23 mouse cellular contexts compared by ENCODE assay signal in the genomic region with DNA sequence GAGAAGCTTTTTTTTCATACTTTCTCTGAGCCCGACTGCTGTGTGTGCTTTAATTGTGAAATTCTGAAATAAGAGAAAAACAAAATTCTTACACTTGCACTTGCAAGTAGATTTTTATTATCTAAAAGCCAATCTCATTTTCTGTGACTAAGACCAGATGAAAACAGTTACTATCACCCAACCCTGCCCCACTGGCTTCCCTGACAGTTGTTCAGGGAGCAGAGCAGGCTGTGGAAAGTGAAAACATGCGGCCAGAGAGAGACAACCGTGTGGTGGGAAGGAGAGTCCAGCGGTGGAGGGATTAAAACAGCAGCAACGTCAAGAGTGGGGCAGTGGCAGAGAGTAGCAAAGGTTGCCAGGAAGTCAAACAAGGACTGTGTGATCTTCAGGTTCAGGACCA. TPM values are rescaled to one million over a fixed set of nuclear protein-coding genes. Genes with fewer than 3 reads are reported as not detected.
DNase-seq lines count a peak whose midpoint lies in the region; TF ChIP-seq lines count a peak whose summit lies in the region.
"Had no signal": no experiment of that assay in that cellular context is flagged by ENCODE, and none has a peak within 500 bp of the region (broad histone marks: within the 10 kb centered on the region; RNA-seq: fewer than 3 reads in every experiment).

No protein-coding gene starts in this region.

- no peak for DNase-seq in layer of hippocampus, adult 2 months (ENCODE audit: low spot score in 2 of 2)
- no peak for DNase-seq in layer of hippocampus, postnatal 10 days (ENCODE audit: low spot score in 2 of 2)
- DNase-seq in induced T-regulatory cell, adult 2 months (ENCODE audit: low read depth) = peak; percentile 26
- DNase-seq in lung, adult 2 months = no peak
- peak; percentile 54 for DNase-seq in lung, postnatal 36 days
- DNase-seq in cerebellum, postnatal 4 days (ENCODE audit: low spot score in 2 of 2) = no peak
- no peak for DNase-seq in cerebellum, postnatal 36 days
- DNase-seq in heart, adult 2 months = no peak
- DNase-seq: cerebellum, adult 8-10 months; gastrocnemius, postnatal 36 days; heart, postnatal 14 days; kidney, adult 9 months; kidney, postnatal 36 days; layer of hippocampus, adult 9-11 months; midbrain, embryonic 14.5 days; right cerebral cortex, postnatal 25 days; thymus, adult 18-20 months had no signal

- H3K4me1 ChIP-seq in lung, adult 2 months (ENCODE audit: control insufficient read depth, insufficient read depth, low read length) = peaks cover 26% of the 10 kb centered on the region
- H3K4me1 ChIP-seq in heart, adult 2 months (ENCODE audit: control insufficient read depth, insufficient read depth, low read length) = peaks cover 15% of the 10 kb centered on the region

- 43% methylated on average over 5 of the region's 5 CpGs for WGBS in lung, adult 2 months
- WGBS in heart, adult 2 months = 52% methylated on average over 5 of the region's 5 CpGs

- intact Hi-C loops in heart, adult 2 months (cut with DNase I) = no loop called here

- no peak overlapping the region for H3K9ac ChIP-seq in heart, adult 2 months (ENCODE audit: low read depth, low read length)
- H3K9ac ChIP-seq: embryonic facial prominence, embryonic 13.5 days; forebrain, embryonic 15.5 days; hindbrain, embryonic 13.5 days; intestine, embryonic 15.5 days; stomach, embryonic 15.5 days had no signal

- TF ChIP-seq CTCF in layer of hippocampus, adult 2 months (conservative IDR thresholded peaks at IDR 0.05) = no peak
- TF ChIP-seq CTCF in lung, adult 2 months (IDR thresholded peaks at IDR 0.05; ENCODE audit: insufficient read depth, low read length) = no peak
- TF ChIP-seq CTCF in heart, adult 2 months (IDR thresholded peaks at IDR 0.05) = no peak

- H3K27me3 ChIP-seq in heart, adult 2 months (ENCODE audit: control insufficient read depth, insufficient read depth, low read length) = no peaks in the 10 kb centered on the region
- H3K27me3 ChIP-seq: embryonic facial prominence, embryonic 13.5 days; forebrain, embryonic 15.5 days; hindbrain, embryonic 13.5 days; intestine, embryonic 15.5 days; stomach, embryonic 15.5 days had no signal

- peaks cover 2% of the 10 kb centered on the region for H3K36me3 ChIP-seq in heart, adult 2 months (ENCODE audit: control insufficient read depth, insufficient read depth, low read length)
- H3K36me3 ChIP-seq: embryonic facial prominence, embryonic 13.5 days; forebrain, embryonic 15.5 days; hindbrain, embryonic 13.5 days; intestine, embryonic 15.5 days; stomach, embryonic 15.5 days had no signal

- H3K4me3 ChIP-seq in layer of hippocampus, adult 2 months = no peak overlapping the region
- no peak overlapping the region for H3K4me3 ChIP-seq in lung, adult 2 months (replicated peaks; ENCODE audit: extremely low read depth, low read depth, low read length)
- no peak overlapping the region for H3K4me3 ChIP-seq in heart, adult 2 months
- H3K4me3 ChIP-seq: embryonic facial prominence, embryonic 13.5 days; forebrain, embryonic 15.5 days; hindbrain, embryonic 13.5 days; intestine, embryonic 15.5 days; myocyte; stomach, embryonic 15.5 days had no signal

- H3K27ac ChIP-seq in layer of hippocampus, adult 2 months = peak overlapping the region; percentile 77
- no peak overlapping the region for H3K27ac ChIP-seq in heart, adult 2 months
- H3K27ac ChIP-seq: embryonic facial prominence, embryonic 13.5 days; forebrain, embryonic 15.5 days; hindbrain, embryonic 13.5 days; intestine, embryonic 15.5 days; stomach, embryonic 15.5 days had no signal

- no peak for TF ChIP-seq EP300 in heart, adult 2 months (IDR thresholded peaks at IDR 0.05; ENCODE audit: insufficient read depth, low read depth, low read length)

- H3K79me2 ChIP-seq in heart, adult 2 months (replicated peaks; ENCODE audit: control insufficient read depth, insufficient read depth, low read length) = peaks cover 9% of the 10 kb centered on the region

- TF ChIP-seq POLR2A in lung, adult 2 months (IDR thresholded peaks at IDR 0.05; ENCODE audit: borderline replicate concordance, extremely low read depth, low read depth, low read length) = 0 out of 2 replicates have a peak, but pooled peaks have one; percentile 4
- TF ChIP-seq POLR2A in heart, adult 2 months (IDR thresholded peaks at IDR 0.05; ENCODE audit: insufficient read depth, low read depth, low read length) = no peak

RNA-seq across cellular contexts. Expression of gene Atp2b1, which starts 46.7 kb away (rescaled TPM):
- total RNA-seq in layer of hippocampus, adult 2 months (2021) = 1,000 to 10,000 TPM; 1,026 to 1,053 TPM
- total RNA-seq in layer of hippocampus, postnatal 10 days (2021) = 1,000 to 10,000 TPM; 1,022 to 1,059 TPM
- 19.0 and 23.2 TPM in 2 replicates for polyA plus RNA-seq in lung, adult 2 months (2012; rRNA removed)
- total RNA-seq in heart, adult 2 months (2021) = 10 to 100 TPM; 64.6 to 74.4 TPM
- 15.1 and 28.2 TPM in 2 replicates for polyA plus RNA-seq in heart, adult 2 months (2012; rRNA removed)

Comparison
In these comparisons a context has a peak if more than half of its experiments do, and no peak if none do; other contexts are left out.
1. DNase-seq: peak in induced T-regulatory cell, adult 2 months (single experiment) and lung, postnatal 36 days (single experiment); none in layer of hippocampus, adult 2 months (0 of 2), layer of hippocampus, postnatal 10 days (0 of 2), lung, adult 2 months (single experiment), cerebellum, postnatal 4 days (0 of 2), cerebellum, postnatal 36 days (0 of 2) and heart, adult 2 months (0 of 2).
2. RNA of gene Atp2b1, which starts 46.7 kb away (total RNA-seq): 1,022 to 1,059 TPM in layer of hippocampus, postnatal 10 days and 1,026 to 1,053 TPM in layer of hippocampus, adult 2 months; 64.6 to 74.4 TPM in heart, adult 2 months; every median in the first group is over 10 times any median in the second.